16 mouse cellular contexts compared by ENCODE assay signal in the genomic region with DNA sequence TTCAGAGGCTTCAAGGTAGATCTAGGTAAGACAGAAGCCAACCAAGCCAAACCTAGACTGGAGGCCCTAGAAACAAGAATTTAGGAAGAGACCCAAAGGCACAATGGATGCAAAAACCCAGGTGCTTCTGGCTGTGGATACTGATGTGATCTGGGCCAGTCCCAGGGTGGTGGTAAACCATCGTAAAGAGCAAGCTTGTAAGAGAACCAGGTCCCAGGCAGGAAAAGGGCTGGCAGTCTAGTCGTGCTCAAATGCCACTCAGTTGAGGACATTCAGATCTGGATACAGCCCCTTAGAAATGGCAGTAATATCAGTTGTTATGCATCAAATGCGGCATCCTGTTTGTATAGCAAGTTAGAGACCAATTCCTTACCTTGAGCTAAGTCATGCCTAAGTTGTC.
"Had no signal": no experiment of that assay in that cellular context is flagged by ENCODE, and none has a peak within 500 bp of the region (broad histone marks: within the 10 kb centered on the region; RNA-seq: fewer than 3 reads in every experiment).

No protein-coding gene starts in this region.

- H3K4me3 ChIP-seq: neural tube, embryonic 13.5 days; neural tube, embryonic 15.5 days; stomach, embryonic 15.5 days had no signal

- DNase-seq: retina, postnatal 1 day; right cerebral cortex, adult 18-20 months; right cerebral cortex, postnatal 14 days; right cerebral cortex, postnatal 25 days; right cerebral cortex, postnatal 4 days; spleen, adult 18-20 months; thymus, adult 18-20 months; thymus, adult 2 months; thymus, postnatal 14 days; thymus, postnatal 25 days; thymus, postnatal 36 days; thymus, postnatal 4 days had no signal

- H3K27ac ChIP-seq: neural tube, embryonic 13.5 days; neural tube, embryonic 15.5 days; stomach, embryonic 15.5 days; stomach, postnatal 0 days had no signal

- H3K27me3 ChIP-seq: neural tube, embryonic 13.5 days; neural tube, embryonic 15.5 days; stomach, embryonic 15.5 days had no signal

- H3K9me3 ChIP-seq: neural tube, embryonic 13.5 days; neural tube, embryonic 15.5 days; stomach, embryonic 15.5 days had no signal

- H3K36me3 ChIP-seq: neural tube, embryonic 13.5 days; neural tube, embryonic 15.5 days; stomach, embryonic 15.5 days had no signal

- H3K9ac ChIP-seq: neural tube, embryonic 13.5 days; neural tube, embryonic 15.5 days; stomach, embryonic 15.5 days had no signal

- H3K4me2 ChIP-seq: neural tube, embryonic 13.5 days; neural tube, embryonic 15.5 days; stomach, embryonic 15.5 days had no signal
